In the genomic region with DNA sequence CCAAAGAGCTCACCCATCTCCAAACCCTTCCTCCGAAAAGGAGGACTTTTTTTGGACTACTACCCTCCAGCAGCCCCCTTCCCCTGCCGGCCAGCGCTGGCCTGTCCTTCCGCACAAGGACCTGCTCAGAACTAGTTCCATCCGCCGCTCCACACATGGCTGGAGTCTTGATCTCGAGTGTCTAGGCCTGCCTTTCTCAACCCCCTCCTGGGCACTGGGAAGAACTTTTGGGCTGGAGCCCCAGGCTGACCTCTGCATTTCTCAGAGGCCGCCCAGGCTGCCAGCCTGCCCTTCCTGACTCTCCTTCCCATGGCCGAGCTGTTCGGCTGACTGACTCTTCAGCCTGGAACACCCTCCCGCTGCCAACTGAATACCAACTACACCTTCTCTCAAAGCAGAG, we compare ENCODE assay signal across 7 mouse cellular contexts. TPM values are rescaled to one million over a fixed set of nuclear protein-coding genes. Genes with fewer than 3 reads are reported as not detected.
DNase-seq lines count a peak whose midpoint lies in the region; ATAC-seq lines count a peak whose summit lies in the region.

No protein-coding gene starts in this region.

- ATAC-seq in neural tube, embryonic 11.5 days (ENCODE audit: insufficient read depth, low FRiP score, low TSS enrichment) = no peak
- ATAC-seq in forebrain, embryonic 15.5 days (replicated peaks) = peak; percentile 18
- ATAC-seq in limb, embryonic 11.5 days (ENCODE audit: insufficient number of reproducible peaks, low FRiP score, low TSS enrichment, low read depth) = peak; percentile 36; the same call in 1 of the 2 replicates
- 0 out of 2 replicates have a peak, but pooled peaks have one; percentile 7 for ATAC-seq in stomach, embryonic 14.5 days (ENCODE audit: insufficient number of reproducible peaks, insufficient read depth, low FRiP score, low read depth)

- DNase-seq in neural tube, embryonic 11.5 days (ENCODE audit: low spot score) = no peak
- DNase-seq in neural tube, embryonic 10.5 days (ENCODE audit: extremely low spot score, low spot score) = no peak
- no peak for DNase-seq in limb, embryonic 11.5 days (ENCODE audit: low spot score)
- DNase-seq in urinary bladder, postnatal 14 days (ENCODE audit: low spot score) = no peak
- no peak for DNase-seq in layer of hippocampus, adult 9-10 months (ENCODE audit: low spot score)

- 18% methylated on average over 11 of the region's 11 CpGs for WGBS in neural tube, embryonic 11.5 days
- 13% methylated on average over 11 of the region's 11 CpGs for WGBS in forebrain, embryonic 15.5 days
- 14% methylated on average over 11 of the region's 11 CpGs for WGBS in limb, embryonic 11.5 days
- 19% methylated on average over 11 of the region's 11 CpGs for WGBS in stomach, embryonic 14.5 days

- no peaks in the 10 kb centered on the region for H3K36me3 ChIP-seq in neural tube, embryonic 11.5 days (ENCODE audit: control insufficient read depth, insufficient read depth, low read length)
- H3K36me3 ChIP-seq in forebrain, embryonic 15.5 days = no peaks in the 10 kb centered on the region
- H3K36me3 ChIP-seq in limb, embryonic 11.5 days (ENCODE audit: control insufficient read depth, insufficient read depth, low read length) = no peaks in the 10 kb centered on the region
- no peaks in the 10 kb centered on the region for H3K36me3 ChIP-seq in stomach, embryonic 14.5 days (ENCODE audit: control insufficient read depth, insufficient read depth, low read length)

- peaks cover 8% of the 10 kb centered on the region; the same call in 1 of the 2 replicates for H3K4me1 ChIP-seq in neural tube, embryonic 11.5 days (ENCODE audit: control insufficient read depth, insufficient read depth, low read length)
- H3K4me1 ChIP-seq in forebrain, embryonic 15.5 days = peaks cover 20% of the 10 kb centered on the region
- peaks cover 15% of the 10 kb centered on the region; the same call in 1 of the 2 replicates for H3K4me1 ChIP-seq in limb, embryonic 11.5 days (ENCODE audit: control insufficient read depth, insufficient read depth, low read length)
- no peaks in the 10 kb centered on the region for H3K4me1 ChIP-seq in stomach, embryonic 14.5 days (ENCODE audit: control insufficient read depth, insufficient read depth, low read length)

- H3K9ac ChIP-seq in neural tube, embryonic 11.5 days (ENCODE audit: low read length) = no peak overlapping the region
- peak overlapping the region; percentile 14 for H3K9ac ChIP-seq in forebrain, embryonic 15.5 days (replicated peaks)
- no peak overlapping the region for H3K9ac ChIP-seq in limb, embryonic 11.5 days (ENCODE audit: low read length)
- H3K9ac ChIP-seq in stomach, embryonic 14.5 days (replicated peaks; ENCODE audit: low read depth, low read length) = no peak overlapping the region

- H3K4me2 ChIP-seq in neural tube, embryonic 11.5 days (ENCODE audit: low read depth) = peak overlapping the region; percentile 43
- H3K4me2 ChIP-seq in forebrain, embryonic 15.5 days (replicated peaks) = peak overlapping the region; percentile 46
- peak overlapping the region; percentile 48 for H3K4me2 ChIP-seq in limb, embryonic 11.5 days (ENCODE audit: low read depth, severe bottlenecking)
- peak overlapping the region; percentile 41 for H3K4me2 ChIP-seq in stomach, embryonic 14.5 days (replicated peaks; ENCODE audit: low read depth, low read length)

- peak overlapping the region; percentile 4; the same call in 1 of the 2 replicates for H3K4me3 ChIP-seq in neural tube, embryonic 11.5 days (ENCODE audit: low read depth, low read length)
- peak overlapping the region; percentile 31 for H3K4me3 ChIP-seq in forebrain, embryonic 15.5 days
- peak overlapping the region; percentile 21; the same call in 1 of the 2 replicates for H3K4me3 ChIP-seq in limb, embryonic 11.5 days (ENCODE audit: low read depth, low read length)
- peak overlapping the region; percentile 19 for H3K4me3 ChIP-seq in stomach, embryonic 14.5 days (ENCODE audit: low read depth, low read length)

- H3K27ac ChIP-seq in neural tube, embryonic 11.5 days (ENCODE audit: low read depth, low read length) = no peak overlapping the region
- H3K27ac ChIP-seq in forebrain, embryonic 15.5 days (replicated peaks) = no peak overlapping the region
- no peak overlapping the region for H3K27ac ChIP-seq in limb, embryonic 11.5 days (replicated peaks; ENCODE audit: low read depth, low read length)
- H3K27ac ChIP-seq in stomach, embryonic 14.5 days (ENCODE audit: low read length) = no peak overlapping the region

- H3K9me3 ChIP-seq in neural tube, embryonic 11.5 days (ENCODE audit: control insufficient read depth, low read length) = no peaks in the 10 kb centered on the region
- H3K9me3 ChIP-seq in forebrain, embryonic 15.5 days = no peaks in the 10 kb centered on the region
- H3K9me3 ChIP-seq in limb, embryonic 11.5 days (ENCODE audit: control insufficient read depth, low read length) = no peaks in the 10 kb centered on the region
- no peaks in the 10 kb centered on the region for H3K9me3 ChIP-seq in stomach, embryonic 14.5 days (ENCODE audit: control insufficient read depth, low read depth, low read length)

- H3K27me3 ChIP-seq in neural tube, embryonic 11.5 days (ENCODE audit: control insufficient read depth, insufficient read depth, low read length) = peaks cover 79% of the 10 kb centered on the region
- peaks cover 83% of the 10 kb centered on the region for H3K27me3 ChIP-seq in forebrain, embryonic 15.5 days
- peaks cover 76% of the 10 kb centered on the region for H3K27me3 ChIP-seq in limb, embryonic 11.5 days (ENCODE audit: control insufficient read depth, insufficient read depth, low read length)
- peaks cover 57% of the 10 kb centered on the region for H3K27me3 ChIP-seq in stomach, embryonic 14.5 days (ENCODE audit: control insufficient read depth, insufficient read depth, low read length)

RNA-seq across cellular contexts. Expression of gene Pth2, which starts 1.8 kb away (rescaled TPM):
- polyA plus RNA-seq in neural tube, embryonic 11.5 days (2014; fragmentation: Nextera tagmentation; extraction: Ambion mirVana) = not detected in 2 replicates
- not detected in 2 replicates for polyA plus RNA-seq in forebrain, embryonic 15.5 days (2015; fragmentation: Nextera tagmentation; extraction: Ambion mirVana)
- not detected in 2 replicates for polyA plus RNA-seq in limb, embryonic 11.5 days (2014; fragmentation: Nextera tagmentation; extraction: Ambion mirVana)
- polyA plus RNA-seq in stomach, embryonic 14.5 days (2014; fragmentation: Nextera tagmentation; extraction: Ambion mirVana) = not detected in 2 replicates

RNA-seq across cellular contexts. Expression of gene Gfy, which starts 3.2 kb away (rescaled TPM):
- not detected in 2 replicates for polyA plus RNA-seq in neural tube, embryonic 11.5 days (2014; fragmentation: Nextera tagmentation; extraction: Ambion mirVana)
- not detected in 2 replicates for polyA plus RNA-seq in forebrain, embryonic 15.5 days (2015; fragmentation: Nextera tagmentation; extraction: Ambion mirVana)
- not detected in 2 replicates for polyA plus RNA-seq in limb, embryonic 11.5 days (2014; fragmentation: Nextera tagmentation; extraction: Ambion mirVana)
- polyA plus RNA-seq in stomach, embryonic 14.5 days (2014; fragmentation: Nextera tagmentation; extraction: Ambion mirVana) = not detected in 2 replicates

RNA-seq across cellular contexts. Expression of gene Slc17a7, which starts 18.9 kb away (rescaled TPM):
- polyA plus RNA-seq in neural tube, embryonic 11.5 days (2014; fragmentation: Nextera tagmentation; extraction: Ambion mirVana) = 2.3 and 3.6 TPM in 2 replicates
- 20.1 and 24.0 TPM in 2 replicates for polyA plus RNA-seq in forebrain, embryonic 15.5 days (2015; fragmentation: Nextera tagmentation; extraction: Ambion mirVana)
- polyA plus RNA-seq in limb, embryonic 11.5 days (2014; fragmentation: Nextera tagmentation; extraction: Ambion mirVana) = 0.11 TPM in 1 of 2 replicates, not detected in the other
- polyA plus RNA-seq in stomach, embryonic 14.5 days (2014; fragmentation: Nextera tagmentation; extraction: Ambion mirVana) = 0.20 TPM in 1 of 2 replicates, not detected in the other

RNA-seq across cellular contexts. Expression of gene Ccdc155, which starts 22.1 kb away (rescaled TPM):
- 0.27 and 0.47 TPM in 2 replicates for polyA plus RNA-seq in neural tube, embryonic 11.5 days (2014; fragmentation: Nextera tagmentation; extraction: Ambion mirVana)
- polyA plus RNA-seq in forebrain, embryonic 15.5 days (2015; fragmentation: Nextera tagmentation; extraction: Ambion mirVana) = 0.74 and 0.75 TPM in 2 replicates
- polyA plus RNA-seq in limb, embryonic 11.5 days (2014; fragmentation: Nextera tagmentation; extraction: Ambion mirVana) = 0.41 and 0.51 TPM in 2 replicates
- polyA plus RNA-seq in stomach, embryonic 14.5 days (2014; fragmentation: Nextera tagmentation; extraction: Ambion mirVana) = 0.22 and 0.55 TPM in 2 replicates

RNA-seq across cellular contexts. Expression of gene Aldh16a1, which starts 28.2 kb away (rescaled TPM):
- polyA plus RNA-seq in neural tube, embryonic 11.5 days (2014; fragmentation: Nextera tagmentation; extraction: Ambion mirVana) = 34.2 and 37.6 TPM in 2 replicates
- polyA plus RNA-seq in forebrain, embryonic 15.5 days (2015; fragmentation: Nextera tagmentation; extraction: Ambion mirVana) = 25.6 and 30.8 TPM in 2 replicates
- polyA plus RNA-seq in limb, embryonic 11.5 days (2014; fragmentation: Nextera tagmentation; extraction: Ambion mirVana) = 37.2 and 38.7 TPM in 2 replicates
- 43.4 and 54.1 TPM in 2 replicates for polyA plus RNA-seq in stomach, embryonic 14.5 days (2014; fragmentation: Nextera tagmentation; extraction: Ambion mirVana)
